Mouse (Mus musculus) heart, postnatal 25 days (tissue): ENCODE measurements at regions not wholly inside any gene's neighbourhood (a gene's known extent, or its start where the extent isn't known, plus 50 kb on each side); places are given as distances from the start of the nearest gene placed in this dataset.
"Not testable (repeated sequence)": the region's sequence is repeated elsewhere in the genome, so short reads cannot be mapped to it uniquely, and the experiment has no call there.

Experiments used
- DNase-seq: peaks from one replicate; pipeline ENCODE4 v3.0.0; 2022; ENCODE audit warnings: low spot score
- intact Hi-C: fragments of 180-260 bp; cut with DNase I; formaldehyde crosslinking; loops from one replicate; pipeline ENCODE4 v1.15.1; 2025

DNA sequence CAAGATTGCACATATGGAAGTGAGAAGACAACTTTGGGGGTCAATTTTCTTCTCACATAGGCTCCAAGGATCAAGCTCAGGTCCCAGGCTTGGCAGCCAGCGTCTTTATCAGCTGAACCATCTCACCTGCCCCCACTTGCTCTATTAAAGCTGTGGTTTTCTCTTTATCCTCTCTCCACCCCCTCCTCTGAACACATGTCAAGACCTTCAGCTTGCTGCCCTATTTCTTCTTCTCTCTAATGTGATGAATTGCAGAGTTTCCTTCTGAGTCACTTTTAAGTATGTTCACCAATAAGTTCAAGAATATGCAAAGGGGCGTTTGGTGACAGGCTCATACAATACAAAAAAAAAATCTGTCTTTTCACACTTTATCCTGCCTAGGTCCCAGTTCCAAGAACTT, 128.8 kb downstream of the Sptssa start:
- intact Hi-C loops = no loop called here
- no peak for DNase-seq

DNA sequence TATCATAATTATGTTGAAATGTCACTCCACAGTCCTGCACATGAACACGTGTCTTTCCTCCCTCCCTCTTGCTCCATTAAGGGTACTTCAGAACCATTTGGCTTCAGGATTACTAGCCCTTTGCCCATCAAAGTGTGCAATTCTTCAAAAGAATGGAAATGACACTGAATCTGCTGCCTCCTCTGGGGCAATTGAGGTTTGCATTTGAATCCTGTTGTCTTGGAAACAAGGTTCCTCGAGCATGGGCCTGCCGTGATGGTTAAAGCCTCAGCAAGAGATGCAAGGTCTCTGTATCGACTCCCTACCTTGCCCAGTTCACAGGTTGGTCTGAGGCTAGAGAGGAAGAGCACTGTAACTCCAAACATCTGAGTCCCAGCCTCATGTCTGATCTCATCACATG, 136.0 kb downstream of the Sptssa start:
- intact Hi-C loops = no loop called here
- DNase-seq = no peak

DNA sequence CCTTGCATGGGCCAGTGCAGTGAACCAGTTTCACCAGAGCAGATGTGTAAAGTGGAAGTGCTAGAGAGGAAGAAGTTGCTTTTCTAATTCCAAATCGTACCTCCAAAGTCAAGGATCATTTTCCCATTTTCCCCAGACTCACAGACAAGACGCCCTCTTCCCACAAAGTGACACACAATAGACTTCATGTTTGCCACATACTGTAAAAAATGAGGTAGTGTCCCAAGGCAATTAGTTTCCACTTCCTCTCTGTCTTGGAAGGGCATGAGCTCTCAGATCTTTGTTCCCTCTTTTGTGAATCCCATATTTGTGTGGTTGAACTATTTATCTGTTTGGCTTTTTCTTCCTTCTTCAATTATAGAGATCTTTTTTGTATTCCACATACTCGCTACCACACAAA, 137.0 kb downstream of the Sptssa start:
- intact Hi-C loops = no loop called here
- no peak for DNase-seq

DNA sequence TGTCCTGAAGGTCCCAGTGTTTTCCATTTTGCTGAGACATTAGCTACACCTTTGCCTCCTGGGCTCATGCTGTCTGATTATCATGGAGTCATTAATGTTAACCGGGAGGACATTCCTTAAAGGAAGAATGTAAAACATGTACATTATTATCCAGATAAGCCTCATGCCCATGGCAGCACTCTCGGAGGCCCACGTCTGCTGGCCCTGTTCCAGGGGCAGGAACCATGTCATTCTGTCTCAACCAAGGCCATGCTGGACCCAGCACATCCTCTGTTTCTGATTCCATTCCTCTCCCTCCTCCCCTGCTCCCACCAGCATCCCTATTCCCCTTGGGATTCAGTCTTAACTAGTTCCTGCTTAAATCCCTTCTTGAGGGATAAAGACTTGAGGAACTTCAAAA, 139.1 kb downstream of the Sptssa start:
- intact Hi-C loops = no loop called here
- DNase-seq = no peak

DNA sequence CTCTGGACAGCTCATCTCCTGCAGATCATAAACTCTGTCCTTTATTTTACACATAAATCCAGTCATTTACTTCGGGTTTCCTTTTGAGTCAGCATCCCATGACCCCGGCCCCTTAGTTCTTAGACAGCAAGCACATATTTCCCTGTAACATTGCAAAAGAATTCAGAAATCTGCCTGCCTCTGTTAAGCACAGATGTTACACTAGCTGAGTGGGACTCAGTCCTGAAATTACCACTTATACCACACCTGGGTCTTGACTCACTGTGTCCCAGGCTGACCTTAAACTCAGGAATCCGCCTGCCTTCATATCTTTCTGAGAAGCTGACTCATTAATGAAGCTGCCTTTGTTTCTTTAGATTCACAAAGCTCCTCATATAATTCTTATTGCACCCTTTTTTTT, 139.9 kb downstream of the Sptssa start:
- intact Hi-C loops = no loop called here
- no peak for DNase-seq

DNA sequence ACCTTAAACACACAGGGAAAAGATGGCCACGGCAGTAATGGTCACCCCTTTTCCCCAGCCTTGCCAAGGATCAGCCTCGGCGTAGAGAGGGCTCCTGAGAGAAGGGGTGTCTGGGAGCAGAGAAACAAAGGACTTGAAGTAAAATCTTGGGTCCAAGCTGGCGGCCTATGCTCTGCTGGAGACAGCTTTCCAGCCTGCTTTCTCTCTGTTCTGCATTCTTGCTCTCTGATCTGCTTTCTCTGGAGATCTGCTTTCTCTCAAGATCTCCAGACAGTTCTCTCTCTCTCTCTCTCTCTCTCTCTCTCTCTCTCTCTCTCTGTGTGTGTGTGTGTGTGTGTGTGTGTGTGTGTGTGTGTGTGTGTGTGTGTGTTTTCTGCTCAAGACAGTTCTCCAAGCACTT, 140.3 kb downstream of the Sptssa start:
- DNase-seq, intact Hi-C loops: not testable (repeated sequence)

DNA sequence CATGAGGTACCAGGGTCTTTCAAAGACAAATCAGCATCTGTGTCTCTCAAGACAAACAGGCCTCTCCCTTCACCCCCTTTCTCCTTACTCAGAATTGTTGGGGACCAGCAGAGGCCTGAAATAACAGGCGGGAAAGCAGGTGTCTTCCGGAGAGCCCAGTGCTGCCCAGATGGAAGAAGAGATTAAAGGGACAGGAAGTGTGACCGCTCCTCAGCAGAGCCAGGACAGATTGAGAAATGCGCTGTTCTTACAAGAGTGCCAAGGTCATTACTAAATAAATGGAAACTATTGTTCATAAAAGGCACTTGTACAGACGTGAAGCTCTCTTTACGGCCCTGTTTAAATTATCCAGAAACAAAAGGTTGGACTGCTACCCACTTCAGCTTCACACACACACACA, 146.5 kb downstream of the Sptssa start:
- intact Hi-C loops = no loop called here
- no peak for DNase-seq

DNA sequence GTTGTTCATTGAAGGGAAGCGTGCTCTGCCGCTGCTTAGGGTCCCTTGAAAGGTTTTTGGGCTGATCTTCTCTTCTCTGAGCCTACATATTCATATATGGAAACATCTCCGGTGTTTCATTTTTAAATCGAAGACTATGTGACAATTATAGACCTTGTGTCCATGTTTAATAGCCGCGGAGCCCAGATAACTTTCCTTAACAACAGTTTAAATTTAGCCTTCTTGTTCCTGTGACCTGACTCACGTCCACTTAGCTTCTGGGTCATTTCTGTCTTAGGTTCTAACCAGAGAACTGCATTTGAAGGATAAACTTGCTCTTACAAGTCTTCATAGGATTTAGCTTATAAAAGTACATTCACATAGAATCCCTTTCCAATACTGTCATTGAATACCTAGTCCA, 153.6 kb downstream of the Sptssa start:
- intact Hi-C loops = no loop called here
- DNase-seq = no peak

DNA sequence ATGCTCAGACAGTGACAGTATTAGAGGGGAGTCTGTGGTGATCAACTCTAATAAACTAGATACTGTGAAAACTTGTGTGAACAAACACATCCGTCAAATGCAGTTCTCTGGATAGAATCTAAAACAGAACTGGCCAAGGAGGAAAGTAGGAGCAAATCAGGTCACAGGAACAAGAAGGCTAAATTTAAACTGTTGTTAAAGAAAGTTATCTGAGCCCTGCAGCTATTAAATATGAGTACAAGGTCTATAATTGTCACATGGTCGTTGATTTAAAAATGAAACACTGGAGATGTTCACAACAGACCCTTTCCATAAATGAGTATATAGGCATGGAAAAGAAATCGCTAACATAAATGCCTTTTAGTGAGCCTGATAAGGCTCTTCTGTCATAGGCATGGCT, 156.4 kb downstream of the Sptssa start:
- no peak for DNase-seq
- intact Hi-C loops = no loop called here

DNA sequence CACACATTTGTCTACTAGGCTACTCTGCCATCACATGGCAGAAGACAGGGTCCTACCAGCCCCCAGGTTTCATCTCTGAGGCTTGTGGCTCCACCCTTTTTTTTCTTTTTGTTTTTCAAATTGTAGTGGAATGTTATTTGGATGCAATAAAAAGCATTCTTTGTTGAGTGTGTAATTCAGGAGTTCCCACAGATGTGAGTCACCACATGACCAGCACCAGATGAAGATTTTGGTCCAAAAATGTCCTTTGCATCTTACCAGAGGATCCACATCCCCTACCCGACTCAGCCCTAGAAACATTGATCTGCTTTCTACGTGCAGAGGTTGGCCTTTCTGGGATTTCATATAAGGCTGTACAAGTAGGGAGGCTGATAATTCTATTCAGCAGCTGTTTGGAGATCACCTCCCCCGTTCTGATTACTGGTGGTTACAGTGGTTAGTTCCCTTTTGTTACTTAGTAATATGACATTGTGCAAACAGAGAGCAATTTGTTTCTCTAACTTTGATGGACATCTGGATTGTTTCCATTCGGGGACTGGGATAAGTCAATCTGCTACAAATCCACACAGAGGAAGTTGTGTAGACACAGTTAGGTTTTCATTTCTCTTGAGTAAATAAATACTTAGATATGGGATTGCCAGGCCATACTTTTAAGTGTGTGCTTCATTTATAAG, 160.5 kb downstream of the Sptssa start:
- intact Hi-C loops = no loop called here
- DNase-seq = no peak

DNA sequence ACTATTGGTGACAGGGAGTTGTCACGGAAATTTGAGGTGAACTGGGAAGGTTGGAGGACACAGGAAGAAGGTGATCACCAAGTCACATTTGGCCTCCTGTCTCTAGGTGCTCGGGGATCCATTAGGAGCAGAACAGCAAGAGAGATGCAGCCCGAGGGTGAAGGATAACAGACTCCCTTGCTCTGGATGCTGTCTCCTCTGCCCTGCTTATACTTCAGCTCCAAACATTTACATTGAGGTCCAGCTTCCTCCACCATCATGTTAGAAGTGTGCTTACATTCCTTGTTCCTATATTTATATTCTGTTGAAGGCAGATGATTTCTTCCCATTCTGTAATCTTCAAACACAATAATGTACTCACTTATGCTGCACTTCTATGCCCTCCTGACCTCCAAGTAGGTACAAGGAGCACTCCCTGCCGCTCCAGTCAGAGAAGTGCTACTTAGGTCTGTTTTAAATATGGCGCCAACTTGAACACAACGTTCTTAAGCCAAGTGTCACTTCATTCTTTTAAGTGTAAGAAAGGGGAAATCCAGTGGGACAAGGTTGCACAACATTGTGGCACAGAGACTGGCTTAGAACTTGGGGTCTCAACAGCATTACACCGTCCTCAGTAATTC, 161.5 kb downstream of the Sptssa start:
- DNase-seq = no peak
- intact Hi-C loops = no loop called here

DNA sequence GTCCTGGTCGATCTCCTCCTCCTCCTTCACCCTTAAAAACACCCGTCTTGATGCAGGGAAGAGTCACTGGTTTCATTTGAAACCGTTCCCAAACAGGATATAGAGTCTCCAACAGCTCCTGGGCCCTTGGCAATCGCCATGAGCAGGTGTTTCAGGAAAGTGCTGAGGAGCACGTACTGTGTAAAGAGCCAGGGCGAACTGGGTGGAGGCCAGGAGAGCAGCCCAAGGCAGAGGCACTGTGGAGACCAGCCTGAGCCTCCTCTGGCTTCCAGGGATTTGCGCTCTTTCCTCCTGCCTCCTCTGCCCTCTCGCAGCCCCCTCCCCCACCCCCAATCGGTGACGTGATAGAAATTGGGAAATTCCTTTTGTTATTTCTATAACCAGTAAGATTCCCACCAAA, 163.6 kb downstream of the Sptssa start:
- no peak for DNase-seq
- intact Hi-C loops = no loop called here

DNA sequence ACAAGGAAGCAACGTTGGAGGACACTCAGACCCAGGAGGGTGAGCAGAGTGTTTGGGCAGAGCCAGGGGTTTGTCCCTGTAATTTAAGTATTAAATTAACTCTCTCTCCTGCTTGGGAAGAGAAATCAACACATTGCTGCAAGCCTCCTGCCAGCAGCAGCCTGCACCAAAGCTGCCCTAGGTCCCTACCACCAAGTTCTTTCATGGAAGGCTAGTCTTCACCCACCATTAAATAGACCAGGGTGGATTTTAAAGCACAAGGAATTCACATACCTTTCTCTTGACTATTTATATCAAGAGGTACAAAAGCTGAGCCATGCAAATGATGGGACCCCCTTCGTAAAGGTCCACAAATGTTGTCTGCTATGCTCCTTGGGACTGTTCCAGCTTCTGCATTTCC, 165.9 kb downstream of the Sptssa start:
- DNase-seq = no peak
- intact Hi-C loops = no loop called here

DNA sequence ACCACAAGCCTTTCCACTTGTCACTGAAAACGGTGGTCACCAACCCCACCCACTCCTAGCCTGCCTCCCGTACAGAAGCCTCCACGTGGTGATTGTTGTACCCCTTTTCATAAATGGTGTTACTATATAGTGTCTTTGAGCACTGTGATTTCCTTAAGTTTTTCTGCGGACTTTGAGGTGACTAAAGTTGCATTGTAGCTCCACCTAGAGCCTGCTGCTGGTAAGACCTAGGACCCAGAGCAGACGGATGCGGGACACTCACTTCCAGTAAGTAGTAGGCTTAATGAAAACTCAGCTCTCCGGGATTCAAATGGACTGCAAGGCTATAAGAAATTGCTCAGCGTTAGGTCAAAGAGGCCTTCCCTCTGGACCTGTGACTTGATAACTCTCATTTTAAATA, 166.7 kb downstream of the Sptssa start:
- intact Hi-C loops = loop anchor here (1.0 to 10.0 kb wide), 5 partner anchors 58 to 390 kb away; no protein-coding TSS in a partner anchor
- DNase-seq = peak; percentile 16

DNA sequence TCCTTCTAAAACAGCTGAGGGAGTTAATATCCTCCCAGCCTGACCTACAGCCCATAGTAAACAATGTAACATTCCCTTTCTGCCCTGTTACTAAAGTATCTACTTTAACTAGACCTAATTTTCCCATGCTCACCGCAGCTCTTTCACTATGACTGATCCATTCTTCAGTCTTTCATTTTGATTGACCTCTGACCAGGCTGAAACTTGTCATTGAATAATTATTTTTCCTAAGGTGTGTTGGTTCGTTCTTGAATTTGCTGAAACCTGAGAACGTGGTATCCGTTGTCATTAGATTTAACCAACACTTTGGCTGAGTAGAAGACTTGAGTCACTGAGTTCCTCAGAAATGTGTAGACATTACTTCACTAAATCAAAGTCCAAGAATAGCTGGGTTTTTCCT, 168.7 kb downstream of the Sptssa start:
- intact Hi-C loops = loop anchor here (2.0 to 10.0 kb wide), 4 partner anchors 60 to 283 kb away; no protein-coding TSS in a partner anchor
- DNase-seq = no peak

DNA sequence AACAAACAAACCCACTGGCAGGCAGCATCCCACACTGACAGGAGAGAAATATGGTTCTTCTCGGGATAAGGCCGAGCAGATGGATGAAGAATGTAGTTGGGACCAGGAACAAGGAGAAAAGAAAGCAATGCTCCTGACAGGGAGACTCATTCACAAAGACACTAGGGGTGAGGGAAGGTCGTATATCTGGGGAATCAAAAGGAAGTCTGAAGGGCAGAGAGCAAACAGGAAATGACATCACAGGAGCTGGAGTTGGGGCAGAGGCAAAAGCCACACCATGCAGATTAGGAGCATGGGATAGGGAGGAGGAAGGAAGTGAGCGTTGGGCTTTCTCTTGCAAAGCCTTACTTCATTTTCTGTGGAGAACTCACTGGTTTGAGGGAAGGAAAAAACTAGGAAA, 174.4 kb downstream of the Sptssa start:
- no peak for DNase-seq

DNA sequence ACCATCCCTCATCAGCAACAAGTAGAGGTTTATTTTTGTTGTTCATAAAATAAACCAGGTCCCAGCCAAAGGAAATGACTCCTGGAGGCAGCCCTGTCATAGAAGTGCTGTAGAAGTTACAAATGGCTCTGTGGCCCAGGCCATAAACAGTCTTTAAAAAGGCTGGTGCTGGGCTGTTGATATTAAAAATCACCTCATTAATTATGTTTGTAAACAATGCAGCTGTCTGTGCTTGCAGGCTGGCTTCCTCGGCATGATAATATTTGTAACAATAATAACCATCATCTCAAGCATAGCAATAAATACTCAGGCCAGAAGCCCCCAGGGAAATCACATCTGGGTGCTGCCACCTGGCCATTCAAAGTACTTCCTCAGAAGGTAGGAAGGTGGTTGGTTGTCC, 176.5 kb downstream of the Sptssa start:
- DNase-seq = no peak
- intact Hi-C loops = loop anchor here (10.0 kb wide), 1 partner anchor 125 kb away; no protein-coding TSS in a partner anchor

More for the DNA sequence above, 174.4 kb downstream of the Sptssa start:
- intact Hi-C loops = loop anchor here (10.0 kb wide), 1 partner anchor 127 kb away; no protein-coding TSS in a partner anchor

DNA sequence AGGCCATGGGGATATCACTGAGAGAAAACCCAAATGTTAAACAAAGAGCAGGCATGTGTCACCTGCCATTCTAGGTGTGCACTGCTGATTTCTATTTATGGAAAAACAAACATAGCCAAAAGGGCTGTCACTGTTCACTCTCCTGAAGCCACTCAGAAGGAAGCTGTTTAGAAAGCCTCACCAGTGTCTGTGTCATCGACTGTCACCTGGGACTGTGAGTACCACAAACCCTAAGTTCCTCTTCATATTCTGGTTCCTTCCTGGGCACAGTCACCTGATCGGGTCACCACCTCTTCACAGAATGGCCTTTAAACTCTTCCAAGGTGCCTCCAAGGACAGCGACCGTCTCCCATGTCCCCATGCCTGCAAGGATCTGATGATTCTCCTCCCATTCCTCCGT, 183.5 kb downstream of the Sptssa start:
- intact Hi-C loops = no loop called here
- DNase-seq = no peak

DNA sequence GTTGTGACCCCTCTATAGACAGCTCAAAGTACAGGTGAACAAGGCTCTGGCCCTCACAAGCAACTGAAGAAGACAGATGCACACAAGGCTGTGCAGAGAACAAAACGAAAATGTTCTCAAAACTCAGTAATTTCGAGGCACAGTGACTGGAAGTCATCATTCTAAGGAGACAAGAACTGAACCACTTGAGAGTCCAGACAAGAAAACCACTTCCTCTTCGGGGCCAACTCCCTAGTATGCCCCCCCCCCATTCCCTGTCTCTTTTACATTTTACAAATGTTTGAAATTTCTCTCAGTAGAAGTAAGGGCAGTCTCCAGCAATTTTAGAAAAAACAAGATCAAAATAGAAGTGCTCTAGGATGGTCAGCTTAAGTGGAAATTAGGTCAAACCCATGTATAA, 184.0 kb downstream of the Sptssa start:
- intact Hi-C loops = no loop called here
- no peak for DNase-seq

DNA sequence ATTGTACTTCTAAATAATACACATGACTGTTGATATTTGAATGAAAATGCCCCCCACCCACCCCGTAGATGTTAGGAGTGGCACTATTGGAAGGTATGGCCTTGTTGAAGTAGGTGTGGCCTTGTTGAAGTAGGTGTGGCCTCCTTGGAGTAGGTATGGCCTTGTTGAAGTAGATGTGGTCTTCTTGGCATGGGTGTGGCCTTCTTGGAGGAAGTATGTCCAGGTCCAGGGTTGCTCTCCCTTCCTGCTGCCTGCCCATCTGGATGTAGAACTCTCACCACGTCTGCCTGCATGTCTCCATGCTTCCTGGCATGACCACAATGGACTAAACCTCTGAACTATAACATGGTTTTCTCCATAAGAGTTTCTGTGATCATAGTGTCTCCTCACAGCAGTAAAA, 188.7 kb downstream of the Sptssa start:
- no peak for DNase-seq
- intact Hi-C loops = no loop called here

DNA sequence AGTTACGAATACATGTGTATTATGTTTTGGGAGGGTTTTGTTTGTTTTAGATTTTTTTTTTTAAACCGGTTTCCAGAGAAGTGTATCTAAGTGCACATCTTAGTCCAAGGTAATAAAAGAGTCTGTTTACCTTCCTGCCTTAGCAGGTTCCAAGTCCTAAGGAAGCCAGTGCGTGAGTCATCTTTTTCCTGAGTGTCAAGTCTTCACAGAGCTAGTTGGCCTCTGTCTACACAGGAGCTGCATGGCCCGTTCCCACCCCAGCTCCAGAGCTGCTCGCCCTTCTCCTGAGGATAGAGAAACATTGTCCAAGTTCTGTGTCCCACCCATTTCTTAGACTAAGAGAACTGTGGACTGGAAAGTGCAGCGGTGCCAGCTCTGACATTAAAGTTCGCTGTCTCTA, 192.6 kb downstream of the Sptssa start:
- no peak for DNase-seq
- intact Hi-C loops = no loop called here

DNA sequence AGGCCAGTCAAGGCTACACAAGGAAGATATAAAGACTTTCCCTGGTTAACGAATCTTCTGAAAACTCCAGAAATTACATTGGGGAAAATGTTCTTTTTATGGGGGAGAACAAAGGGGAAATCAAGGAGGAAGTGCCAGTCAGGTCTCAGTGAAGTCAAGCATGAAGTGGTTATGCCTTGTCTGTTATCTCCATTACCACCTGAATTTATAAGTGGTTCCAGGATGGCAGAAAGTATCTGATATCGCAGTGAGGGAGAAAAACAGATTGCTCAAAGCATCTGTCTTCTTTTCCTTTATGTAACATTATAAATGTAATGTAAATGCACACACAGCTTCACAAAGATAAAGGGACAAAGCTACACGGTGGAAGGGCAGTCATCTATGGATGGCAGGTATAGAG, 195.0 kb downstream of the Sptssa start:
- no peak for DNase-seq
- intact Hi-C loops = no loop called here
